Mouse (Mus musculus): Measurements from ENCODE around the gene Ephb4. TPM values are rescaled to one million over a fixed set of nuclear protein-coding genes. Genes with fewer than 3 reads are reported as not detected.

The Ephb4 gene
- polyA plus RNA-seq, 1 experiment, result not detected

DNA sequence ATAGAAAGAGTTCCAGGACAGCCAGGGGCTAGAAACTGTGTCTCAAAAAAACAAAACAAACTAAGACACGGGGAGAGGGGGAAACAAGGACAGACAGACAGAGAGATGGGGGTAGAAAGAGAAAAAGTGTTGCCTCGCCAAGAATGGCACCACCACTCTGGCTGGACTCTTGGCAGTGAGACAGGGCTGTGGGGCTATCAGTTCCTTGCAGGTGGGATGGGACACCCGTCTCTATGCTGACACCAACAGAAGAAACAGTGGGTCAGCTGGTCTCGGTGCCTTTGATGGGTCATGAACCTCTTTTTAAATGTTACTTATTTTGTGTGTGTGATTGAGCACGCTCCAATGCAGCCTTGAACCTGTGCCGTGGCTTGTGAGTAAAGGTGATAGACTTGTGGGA is 9.7 kb upstream of the Ephb4 start:
- H3K4me1 ChIP-seq (ENCODE audit: control insufficient read depth, insufficient read depth, low read length), result peaks cover 16% of the 10 kb centered on the region
- no peak overlapping the region for H3K4me3 ChIP-seq (ENCODE audit: insufficient read depth, low read depth, low read length)
- no peak for TF ChIP-seq POLR2A (IDR thresholded peaks at IDR 0.05; ENCODE audit: insufficient read depth, low read depth, low read length)
- TF ChIP-seq CTCF (IDR thresholded peaks at IDR 0.05; ENCODE audit: insufficient read depth, low read depth, low read length), result no peak
- WGBS, result 75% methylated on average over 6 of the region's 6 CpGs
- H3K27ac ChIP-seq (ENCODE audit: insufficient read depth, low read depth, low read length), result no peak overlapping the region

GRCm38 (mm10) chr5:137342407-137343012 is 7.4 kb upstream of the Ephb4 start:
- 76% methylated on average over 7 of the region's 7 CpGs for WGBS
- TF ChIP-seq POLR2A (IDR thresholded peaks at IDR 0.05; ENCODE audit: insufficient read depth, low read depth, low read length) (no peak), CTCF (IDR thresholded peaks at IDR 0.05; ENCODE audit: insufficient read depth, low read depth, low read length) (no peak)
- H3K27ac ChIP-seq (ENCODE audit: insufficient read depth, low read depth, low read length), result no peak overlapping the region

GRCm38 (mm10) chr5:137343412-137343811 is 6.5 kb upstream of the Ephb4 start:
- 98% methylated on average over 5 of the region's 5 CpGs for WGBS

More at GRCm38 (mm10) chr5:137342407-137343012, 7.4 kb upstream of the Ephb4 start:
- H3K4me3 ChIP-seq (ENCODE audit: insufficient read depth, low read depth, low read length), result no peak overlapping the region
- peaks cover 16% of the 10 kb centered on the region for H3K4me1 ChIP-seq (ENCODE audit: control insufficient read depth, insufficient read depth, low read length)

GRCm38 (mm10) chr5:137343869-137344268 is 6.0 kb upstream of the Ephb4 start:
- no peak overlapping the region for H3K4me3 ChIP-seq (ENCODE audit: insufficient read depth, low read depth, low read length)
- no peak overlapping the region for H3K27ac ChIP-seq (ENCODE audit: insufficient read depth, low read depth, low read length)
- TF ChIP-seq POLR2A (IDR thresholded peaks at IDR 0.05; ENCODE audit: insufficient read depth, low read depth, low read length), result no peak
- TF ChIP-seq CTCF (IDR thresholded peaks at IDR 0.05; ENCODE audit: insufficient read depth, low read depth, low read length), result no peak
- H3K4me1 ChIP-seq (ENCODE audit: control insufficient read depth, insufficient read depth, low read length), result peaks cover 13% of the 10 kb centered on the region

More at GRCm38 (mm10) chr5:137343412-137343811, 6.5 kb upstream of the Ephb4 start:
- Histone ChIP-seq H3K4me3 (ENCODE audit: insufficient read depth, low read depth, low read length) (no peak overlapping the region), H3K27ac (ENCODE audit: insufficient read depth, low read depth, low read length) (no peak overlapping the region), H3K4me1 (ENCODE audit: control insufficient read depth, insufficient read depth, low read length) (peaks cover 12% of the 10 kb centered on the region)
- no peak for TF ChIP-seq POLR2A (IDR thresholded peaks at IDR 0.05; ENCODE audit: insufficient read depth, low read depth, low read length)
- no peak for TF ChIP-seq CTCF (IDR thresholded peaks at IDR 0.05; ENCODE audit: insufficient read depth, low read depth, low read length)

- Histone ChIP-seq H3K4me1 (ENCODE audit: control insufficient read depth, insufficient read depth, low read length) (peaks cover 19% of the 10 kb centered on the region), H3K4me3 (ENCODE audit: insufficient read depth, low read depth, low read length) (no peak overlapping the region), H3K27ac (ENCODE audit: insufficient read depth, low read depth, low read length) (no peak overlapping the region)
- TF ChIP-seq POLR2A (IDR thresholded peaks at IDR 0.05; ENCODE audit: insufficient read depth, low read depth, low read length) (no peak), CTCF (IDR thresholded peaks at IDR 0.05; ENCODE audit: insufficient read depth, low read depth, low read length) (no peak)
- 21% methylated on average over 9 of the region's 9 CpGs for WGBS
Measured at GRCm38 (mm10) chr5:137345821-137346220, 4.1 kb upstream of the Ephb4 start.

- 90% methylated on average over 1 of the region's 1 CpGs for WGBS
- H3K4me3 ChIP-seq (ENCODE audit: insufficient read depth, low read depth, low read length), result no peak overlapping the region
- TF ChIP-seq POLR2A (IDR thresholded peaks at IDR 0.05; ENCODE audit: insufficient read depth, low read depth, low read length) (no peak), CTCF (IDR thresholded peaks at IDR 0.05; ENCODE audit: insufficient read depth, low read depth, low read length) (no peak)
- peaks cover 19% of the 10 kb centered on the region for H3K4me1 ChIP-seq (ENCODE audit: control insufficient read depth, insufficient read depth, low read length)
- no peak overlapping the region for H3K27ac ChIP-seq (ENCODE audit: insufficient read depth, low read depth, low read length)
Measured at GRCm38 (mm10) chr5:137346388-137346787, 3.5 kb upstream of the Ephb4 start.

DNA sequence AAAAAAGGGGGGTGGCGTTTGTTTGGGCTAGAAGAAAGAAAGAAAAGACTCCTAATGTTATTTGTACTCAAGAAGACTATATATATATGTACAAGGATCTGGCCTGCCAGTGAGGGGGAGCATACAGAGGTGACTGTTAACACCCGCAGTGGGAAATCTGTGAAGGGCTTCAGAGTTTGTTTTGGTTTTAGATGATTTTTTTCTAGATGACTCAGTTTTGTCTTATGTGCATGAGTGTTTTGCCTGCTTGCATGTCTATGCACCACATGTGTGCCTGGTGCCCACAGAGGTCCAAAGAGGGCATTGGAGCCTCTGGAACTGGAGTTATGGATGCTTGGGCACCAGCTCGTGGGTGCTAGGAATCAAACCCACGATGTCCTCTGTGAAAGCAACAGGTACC is 2.9 kb upstream of the Ephb4 start:
- 89% methylated on average over 4 of the region's 4 CpGs for WGBS
- H3K27ac ChIP-seq (ENCODE audit: insufficient read depth, low read depth, low read length), result no peak overlapping the region
- no peak for TF ChIP-seq CTCF (IDR thresholded peaks at IDR 0.05; ENCODE audit: insufficient read depth, low read depth, low read length)
- no peak for TF ChIP-seq POLR2A (IDR thresholded peaks at IDR 0.05; ENCODE audit: insufficient read depth, low read depth, low read length)
- peaks cover 19% of the 10 kb centered on the region for H3K4me1 ChIP-seq (ENCODE audit: control insufficient read depth, insufficient read depth, low read length)
- no peak overlapping the region for H3K4me3 ChIP-seq (ENCODE audit: insufficient read depth, low read depth, low read length)

GRCm38 (mm10) chr5:137347856-137348255 is 2.1 kb upstream of the Ephb4 start:
- Histone ChIP-seq H3K4me1 (ENCODE audit: control insufficient read depth, insufficient read depth, low read length) (peaks cover 19% of the 10 kb centered on the region), H3K4me3 (ENCODE audit: insufficient read depth, low read depth, low read length) (no peak overlapping the region), H3K27ac (ENCODE audit: insufficient read depth, low read depth, low read length) (no peak overlapping the region)
- TF ChIP-seq CTCF (IDR thresholded peaks at IDR 0.05; ENCODE audit: insufficient read depth, low read depth, low read length), result no peak
- no peak for TF ChIP-seq POLR2A (IDR thresholded peaks at IDR 0.05; ENCODE audit: insufficient read depth, low read depth, low read length)
- 40% methylated on average over 7 of the region's 7 CpGs for WGBS

GRCm38 (mm10) chr5:137348482-137349383 is 1.2 kb upstream of the Ephb4 start:
- Histone ChIP-seq H3K4me1 (ENCODE audit: control insufficient read depth, insufficient read depth, low read length) (peaks cover 19% of the 10 kb centered on the region), H3K4me3 (ENCODE audit: insufficient read depth, low read depth, low read length) (no peak overlapping the region), H3K27ac (ENCODE audit: insufficient read depth, low read depth, low read length) (no peak overlapping the region)
- WGBS, result 2% methylated on average over 33 of the region's 33 CpGs
- no peak for TF ChIP-seq POLR2A (IDR thresholded peaks at IDR 0.05; ENCODE audit: insufficient read depth, low read depth, low read length)

Measured in olfactory bulb, adult 2 months (tissue).